Mouse (Mus musculus): ENCODE data around the gene Cryba4. TPM values are rescaled to one million over a fixed set of nuclear protein-coding genes. Genes with fewer than 3 reads are reported as not detected.
A peak's percentile ranks its signal among the peaks of the same experiment; 100 is the strongest.

Cryba4 gene
- polyA plus RNA-seq, 1 experiment from 2014 or later = 1.3 TPM

- Histone ChIP-seq H3K4me3 (ENCODE audit: low read depth, low read length) (no peak overlapping the region), H3K4me2 (replicated peaks; ENCODE audit: low read depth) (no peak overlapping the region), H3K27ac (ENCODE audit: low read depth, low read length) (no peak overlapping the region), H3K9me3 (ENCODE audit: control insufficient read depth) (no peaks in the 10 kb centered on the region), H3K9ac (ENCODE audit: low read depth, low read length) (no peak overlapping the region), H3K4me1 (replicated peaks; ENCODE audit: control insufficient read depth, insufficient read depth, low read length) (peaks cover 6% of the 10 kb centered on the region; the same call in 1 of the 2 replicates), H3K36me3 (ENCODE audit: control insufficient read depth, insufficient read depth) (no peaks in the 10 kb centered on the region), H3K27me3 (replicated peaks; ENCODE audit: control insufficient read depth, insufficient read depth, low read length) (peaks cover 8% of the 10 kb centered on the region; the same call in 1 of the 2 replicates)
- no peak for ATAC-seq
- WGBS = 49% methylated on average over 2 of the region's 2 CpGs
- no peak for TF ChIP-seq CTCF (IDR thresholded peaks at IDR 0.05; ENCODE audit: low read depth)
These were observed 21.6 kb upstream of the Cryba4 start for GRCm38 (mm10) chr5:112273746-112274463.

DNA sequence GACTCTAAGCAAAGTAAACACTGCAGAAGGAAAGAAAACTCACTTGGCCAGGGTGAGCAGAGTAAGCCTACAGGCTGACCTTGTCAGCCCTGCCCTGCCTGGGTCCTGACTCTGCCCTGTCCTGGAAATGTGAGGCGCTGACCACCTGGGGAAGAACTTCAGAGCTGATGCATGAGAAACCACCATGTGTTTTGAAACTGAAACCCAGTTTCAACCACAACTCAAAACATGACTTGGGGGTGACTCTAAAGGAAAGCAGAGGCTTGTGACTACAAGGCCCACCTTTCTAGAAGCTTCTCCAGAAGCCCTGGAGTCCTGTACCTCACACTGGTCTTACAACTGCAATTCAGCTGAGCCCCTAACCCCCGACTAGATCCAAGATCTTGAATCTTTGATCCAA, 20.6 kb upstream of the Cryba4 start:
- WGBS = 53% methylated on average over 2 of the region's 2 CpGs

GRCm38 (mm10) chr5:112270764-112271541, 18.6 kb upstream of the Cryba4 start:
- no peak overlapping the region for H3K9ac ChIP-seq (ENCODE audit: low read depth, low read length)
- ATAC-seq = no peak
- no peaks in the 10 kb centered on the region for H3K36me3 ChIP-seq (ENCODE audit: control insufficient read depth, insufficient read depth)
- TF ChIP-seq CTCF (IDR thresholded peaks at IDR 0.05; ENCODE audit: low read depth) = no peak
- H3K27me3 ChIP-seq (replicated peaks; ENCODE audit: control insufficient read depth, insufficient read depth, low read length) = peaks cover 8% of the 10 kb centered on the region; the same call in 1 of the 2 replicates
- no peak overlapping the region for H3K4me2 ChIP-seq (replicated peaks; ENCODE audit: low read depth)
- WGBS = 42% methylated on average over 24 of the region's 24 CpGs
- H3K4me3 ChIP-seq (ENCODE audit: low read depth, low read length) = no peak overlapping the region
- no peak overlapping the region for H3K27ac ChIP-seq (ENCODE audit: low read depth, low read length)
- H3K4me1 ChIP-seq (replicated peaks; ENCODE audit: control insufficient read depth, insufficient read depth, low read length) = 0 out of 2 replicates have a peak, but pooled peaks cover 4% of the 10 kb centered on the region
- H3K9me3 ChIP-seq (ENCODE audit: control insufficient read depth) = no peaks in the 10 kb centered on the region

More for the DNA sequence above, 20.6 kb upstream of the Cryba4 start:
- Histone ChIP-seq H3K4me2 (replicated peaks; ENCODE audit: low read depth) (no peak overlapping the region), H3K9ac (ENCODE audit: low read depth, low read length) (no peak overlapping the region), H3K27me3 (replicated peaks; ENCODE audit: control insufficient read depth, insufficient read depth, low read length) (peaks cover 8% of the 10 kb centered on the region; the same call in 1 of the 2 replicates), H3K4me3 (ENCODE audit: low read depth, low read length) (no peak overlapping the region), H3K36me3 (ENCODE audit: control insufficient read depth, insufficient read depth) (no peaks in the 10 kb centered on the region), H3K27ac (ENCODE audit: low read depth, low read length) (no peak overlapping the region), H3K9me3 (ENCODE audit: control insufficient read depth) (no peaks in the 10 kb centered on the region), H3K4me1 (replicated peaks; ENCODE audit: control insufficient read depth, insufficient read depth, low read length) (peaks cover 6% of the 10 kb centered on the region; the same call in 1 of the 2 replicates)
- no peak for ATAC-seq
- TF ChIP-seq CTCF (IDR thresholded peaks at IDR 0.05; ENCODE audit: low read depth) = no peak

DNA sequence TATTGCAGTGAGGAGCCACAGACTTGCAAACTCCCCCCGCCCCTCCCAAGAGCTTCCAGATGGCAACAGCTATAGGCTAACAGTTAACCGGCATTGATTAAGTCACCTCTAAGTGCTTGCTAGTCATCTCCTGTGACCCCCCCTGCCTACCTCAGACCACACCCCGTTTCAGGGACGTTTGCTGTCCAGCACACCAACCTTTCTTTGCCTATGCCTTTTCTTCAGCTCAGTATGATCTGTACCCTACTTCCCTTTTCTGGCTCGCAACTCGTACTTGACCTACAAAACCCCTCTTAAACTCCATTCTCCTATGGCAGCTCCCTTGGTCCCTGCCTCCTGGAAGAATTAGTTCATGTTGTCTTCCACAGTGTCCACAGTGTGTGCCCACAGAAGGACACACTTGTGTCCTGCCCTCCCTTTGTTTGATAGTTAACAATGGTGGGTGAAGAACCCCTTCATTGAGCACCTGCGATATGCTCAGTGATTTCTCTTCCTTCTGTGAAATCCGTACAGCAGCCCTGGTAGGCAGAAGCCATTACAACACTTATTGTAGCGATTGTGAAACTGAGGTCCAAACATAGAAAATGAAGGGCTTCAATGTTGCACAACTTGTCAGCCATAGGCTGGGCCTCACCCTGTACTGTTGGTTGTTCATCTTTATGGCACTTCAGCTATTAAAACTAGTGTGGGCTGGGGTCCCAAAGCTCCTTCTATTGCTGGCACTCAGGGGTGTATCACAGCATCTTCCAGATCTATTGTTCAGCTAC, 13.9 kb upstream of the Cryba4 start:
- Histone ChIP-seq H3K27me3 (replicated peaks; ENCODE audit: control insufficient read depth, insufficient read depth, low read length) (peaks cover 5% of the 10 kb centered on the region; the same call in 1 of the 2 replicates), H3K4me2 (replicated peaks; ENCODE audit: low read depth) (peak overlapping the region; percentile 7; the same call in 1 of the 2 replicates), H3K4me1 (replicated peaks; ENCODE audit: control insufficient read depth, insufficient read depth, low read length) (0 out of 2 replicates have a peak, but pooled peaks cover 6% of the 10 kb centered on the region), H3K27ac (ENCODE audit: low read depth, low read length) (no peak overlapping the region), H3K9ac (ENCODE audit: low read depth, low read length) (no peak overlapping the region), H3K36me3 (ENCODE audit: control insufficient read depth, insufficient read depth) (no peaks in the 10 kb centered on the region), H3K9me3 (ENCODE audit: control insufficient read depth) (no peaks in the 10 kb centered on the region), H3K4me3 (ENCODE audit: low read depth, low read length) (no peak overlapping the region)
- TF ChIP-seq CTCF (IDR thresholded peaks at IDR 0.05; ENCODE audit: low read depth) = no peak
- peak; percentile 36; the same call in 1 of the 2 replicates for ATAC-seq
- WGBS = 43% methylated on average over 9 of the region's 9 CpGs

DNA sequence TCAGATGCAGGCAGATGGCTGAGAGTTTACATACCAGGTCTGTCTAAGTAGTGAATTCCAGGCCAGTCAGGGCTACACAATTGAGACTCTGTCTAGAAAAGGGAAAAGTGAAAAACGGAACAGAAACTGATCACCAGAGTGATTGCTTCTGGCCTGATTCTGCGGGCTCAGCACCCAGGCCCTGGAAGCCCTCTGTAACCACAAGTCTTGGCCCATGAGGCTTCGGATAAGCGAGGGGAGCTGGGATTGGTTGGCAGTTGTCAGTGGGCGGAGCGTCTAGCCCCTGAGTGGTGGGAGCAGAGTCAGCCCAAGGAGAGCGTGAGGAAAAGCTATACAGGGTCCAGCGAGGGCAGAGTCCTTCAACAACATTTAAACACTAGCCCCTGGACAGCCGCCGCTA, 13.2 kb upstream of the Cryba4 start:
- Histone ChIP-seq H3K4me2 (replicated peaks; ENCODE audit: low read depth) (peak overlapping the region; percentile 7; the same call in 1 of the 2 replicates), H3K9me3 (ENCODE audit: control insufficient read depth) (no peaks in the 10 kb centered on the region), H3K36me3 (ENCODE audit: control insufficient read depth, insufficient read depth) (no peaks in the 10 kb centered on the region), H3K4me1 (replicated peaks; ENCODE audit: control insufficient read depth, insufficient read depth, low read length) (0 out of 2 replicates have a peak, but pooled peaks cover 6% of the 10 kb centered on the region), H3K27me3 (replicated peaks; ENCODE audit: control insufficient read depth, insufficient read depth, low read length) (peaks cover 5% of the 10 kb centered on the region; the same call in 1 of the 2 replicates), H3K9ac (ENCODE audit: low read depth, low read length) (no peak overlapping the region), H3K27ac (ENCODE audit: low read depth, low read length) (no peak overlapping the region), H3K4me3 (ENCODE audit: low read depth, low read length) (no peak overlapping the region)
- no peak for TF ChIP-seq CTCF (IDR thresholded peaks at IDR 0.05; ENCODE audit: low read depth)
- no peak for ATAC-seq
- 15% methylated on average over 10 of the region's 10 CpGs for WGBS
